Mouse (Mus musculus): Measurements from ENCODE around the gene Rbm48.
"Not testable (repeated sequence)": the region's sequence is repeated elsewhere in the genome, so short reads cannot be mapped to it uniquely, and the experiment has no call there.

Gene Rbm48

GRCm38 (mm10) chr5:3596399-3596766 lies at the start of gene Rbm48:
Gene Rbm48 (minus strand): TSS chr5:3596585.
- DNase-seq = peak; percentile 87 to 90

DNA sequence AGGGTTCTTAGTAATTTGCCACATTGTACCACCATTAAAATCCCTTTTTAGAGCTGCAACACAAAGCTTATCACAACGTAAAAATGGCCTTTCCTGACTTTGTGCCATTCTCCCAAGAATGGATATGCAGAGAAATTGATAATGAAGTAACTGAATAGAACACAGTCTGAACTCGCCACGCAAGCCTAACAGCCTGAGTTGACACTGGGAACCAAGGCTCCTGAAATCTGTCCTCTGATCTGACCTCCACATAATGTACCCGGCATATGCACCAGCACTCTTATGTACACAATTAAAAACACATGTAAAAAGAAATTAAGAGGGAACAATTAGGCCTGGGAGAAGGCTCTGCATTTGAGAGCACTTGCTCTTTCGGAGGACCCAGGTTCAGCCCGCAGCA lies 48.9 kb upstream of the Rbm48 start:
- DNase-seq = no peak

GRCm38 (mm10) chr5:3644621-3645020 lies 48.2 kb upstream of the Rbm48 start:
- DNase-seq = no peak

GRCm38 (mm10) chr5:3635286-3635685 lies 38.9 kb upstream of the Rbm48 start:
- no peak for DNase-seq

- DNase-seq = peak in 1 of 2 experiments; percentile 34
Observed at GRCm38 (mm10) chr5:3633951-3634350, 37.6 kb upstream of the Rbm48 start.

DNA sequence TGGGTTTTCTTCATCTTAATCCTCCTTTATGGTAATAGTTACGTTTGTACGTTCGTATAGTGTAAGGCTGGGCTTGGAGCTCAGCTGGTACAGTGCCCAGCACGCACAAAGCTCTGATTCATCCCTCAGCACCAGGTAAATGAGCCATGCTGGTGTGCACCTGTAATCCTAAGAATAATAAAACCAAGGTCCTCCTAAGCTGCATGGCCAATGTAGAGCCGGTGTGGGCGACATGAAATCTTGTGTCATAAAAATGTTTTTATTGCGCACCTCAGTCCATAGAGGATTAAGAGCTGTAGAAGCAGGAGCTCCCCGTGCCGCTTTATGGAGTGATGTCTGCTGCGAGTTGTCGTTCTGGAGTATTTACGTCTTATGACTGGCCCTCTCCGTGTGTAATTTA lies 36.9 kb upstream of the Rbm48 start:
- no peak for DNase-seq

DNA sequence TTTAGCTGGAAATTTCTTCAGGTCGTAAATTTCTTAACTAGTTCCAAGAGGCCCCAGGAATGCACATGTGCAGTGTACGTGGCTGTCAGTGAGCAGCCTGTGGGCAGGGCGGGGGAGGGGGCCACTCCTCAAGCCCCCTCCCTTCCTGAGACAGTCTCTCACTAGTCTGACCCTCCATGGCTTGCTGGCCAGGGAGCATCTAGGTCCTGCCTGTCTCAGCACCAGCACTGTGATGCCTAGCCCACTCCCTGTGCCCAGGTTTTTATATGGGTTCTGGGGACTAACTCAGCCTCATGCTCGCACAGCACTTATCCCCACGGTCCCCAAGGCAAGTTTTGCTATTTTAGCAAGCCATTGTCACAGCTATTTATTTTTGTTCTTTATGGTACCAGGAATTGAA lies 35.9 kb upstream of the Rbm48 start:
- no peak for DNase-seq

- DNase-seq = peak; percentile 28 to 59
Observed at GRCm38 (mm10) chr5:3631512-3632271, 35.3 kb upstream of the Rbm48 start.

GRCm38 (mm10) chr5:3630055-3630454 lies 33.7 kb upstream of the Rbm48 start:
- DNase-seq = no peak

GRCm38 (mm10) chr5:3620486-3620885 lies 24.1 kb upstream of the Rbm48 start:
- no peak for DNase-seq

DNA sequence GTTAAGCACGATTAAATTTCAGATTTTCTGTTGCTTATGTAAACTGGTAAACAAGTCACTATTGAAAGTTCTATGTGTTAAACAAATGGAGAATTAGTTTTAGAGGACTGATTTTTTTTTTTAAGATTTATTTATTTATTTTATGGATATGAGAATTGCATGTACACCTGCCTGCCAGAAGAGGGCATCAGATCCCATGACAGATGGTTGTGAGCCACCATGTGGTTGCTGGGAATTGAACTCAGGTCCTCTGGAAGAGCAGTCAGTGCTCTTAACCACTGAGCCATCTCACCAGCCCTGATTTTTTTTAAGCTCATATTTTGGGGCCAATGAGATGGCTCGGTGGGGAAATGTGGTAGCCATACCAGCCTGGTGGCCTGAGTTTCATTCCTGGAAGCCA lies 15.4 kb upstream of the Rbm48 start:
- DNase-seq = not testable (repeated sequence)

DNA sequence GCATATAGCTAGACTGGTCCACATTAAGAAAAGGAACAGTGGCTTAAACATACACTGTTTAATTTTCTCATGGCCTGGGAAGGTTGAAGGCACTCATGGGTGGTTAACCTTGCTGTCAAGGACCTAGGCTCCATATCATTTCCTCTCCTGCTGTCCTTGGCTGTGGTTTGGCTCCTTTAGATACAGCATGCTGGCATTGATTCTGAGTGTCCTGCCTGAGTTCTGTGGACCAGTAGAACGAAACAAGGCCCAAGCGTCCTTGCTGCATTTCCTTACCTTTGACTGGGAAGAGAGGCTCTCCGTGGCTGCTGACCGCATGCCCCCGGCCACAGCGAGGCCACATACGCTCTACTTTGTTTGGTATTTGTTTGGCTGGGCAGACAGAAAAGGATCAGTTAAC lies 12.9 kb upstream of the Rbm48 start:
- DNase-seq = no peak

DNA sequence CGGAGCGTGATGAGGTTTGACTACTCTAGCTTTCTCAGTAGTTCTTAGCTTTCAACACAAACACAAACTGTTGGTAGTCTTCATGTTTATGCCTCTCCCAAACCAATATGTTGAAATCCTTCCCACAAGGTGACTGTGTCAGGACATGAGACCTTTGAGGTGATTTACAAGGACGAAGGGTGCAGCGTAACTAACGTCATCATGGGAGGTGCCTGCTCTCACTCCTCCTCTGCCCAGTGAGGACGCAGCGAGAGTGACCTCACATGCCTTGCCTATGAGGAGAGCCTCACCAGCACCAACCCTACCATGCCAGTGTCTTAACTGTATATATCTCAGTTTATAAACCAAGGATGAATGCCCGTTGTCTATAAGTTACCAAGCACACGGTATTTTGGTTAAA lies 10.7 kb upstream of the Rbm48 start:
- no peak for DNase-seq

- DNase-seq = no peak
Observed at GRCm38 (mm10) chr5:3600790-3601189, 4.4 kb upstream of the Rbm48 start.

- peak in 1 of 2 experiments; percentile 42 for DNase-seq
Observed at GRCm38 (mm10) chr5:3600298-3600697, 3.9 kb upstream of the Rbm48 start.

DNA sequence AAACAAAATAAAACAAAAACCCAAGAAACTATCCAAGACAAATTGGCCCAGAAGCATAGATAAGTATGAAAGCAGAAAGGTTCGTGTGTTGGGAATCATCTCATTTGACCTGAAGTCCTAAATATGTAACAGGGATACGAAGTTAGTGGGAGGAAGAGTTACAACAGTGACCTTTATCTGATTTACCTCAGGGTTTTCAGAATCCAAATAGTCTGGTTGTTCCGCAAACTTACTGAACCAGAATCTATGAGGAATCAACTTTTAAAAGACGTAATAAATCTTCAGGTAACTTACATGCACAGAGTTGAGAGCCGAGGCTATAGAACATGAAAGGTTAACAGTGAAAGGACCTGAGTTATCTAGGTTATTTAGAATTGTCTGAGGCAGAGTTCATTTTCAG lies 2.4 kb upstream of the Rbm48 start:
- no peak for DNase-seq

- no peak for DNase-seq
Observed at GRCm38 (mm10) chr5:3597171-3597570, 786 bp upstream of the Rbm48 start.

DNA sequence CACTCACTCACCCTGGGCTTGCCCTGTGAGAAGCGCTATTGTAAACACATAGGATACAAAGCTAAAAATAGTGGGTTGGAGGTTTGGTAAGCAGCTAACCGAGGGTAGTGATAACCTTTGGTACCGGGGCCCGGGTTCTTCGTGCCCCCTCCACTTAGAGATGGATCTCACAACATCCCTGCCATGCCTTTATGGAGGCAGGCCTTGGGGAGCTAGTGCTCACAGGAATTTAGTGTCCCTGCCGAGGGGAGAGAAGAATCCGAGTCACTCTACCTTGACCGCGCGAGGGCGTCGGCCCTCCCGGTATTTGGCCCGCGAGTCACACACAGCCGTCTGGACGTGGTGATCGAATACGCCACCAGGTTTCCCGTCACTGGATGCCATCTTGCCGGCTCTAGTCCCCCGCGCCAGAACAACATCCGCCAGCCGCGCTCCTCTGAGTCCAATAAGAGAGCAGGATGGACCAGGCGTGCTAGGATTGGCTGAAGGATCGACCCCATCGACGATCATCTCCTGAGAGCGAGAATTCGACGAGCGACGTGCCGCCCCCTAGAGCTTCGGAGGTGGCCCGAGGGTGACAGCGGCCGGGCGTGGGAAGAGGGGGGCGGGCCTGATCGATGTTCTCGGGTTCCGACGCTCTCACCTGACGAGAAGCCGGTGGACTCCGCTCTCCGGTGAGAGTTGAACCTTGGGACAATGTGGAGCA lies 539 bp downstream of the Rbm48 start, which contains the start of gene Pex1:
Gene Pex1 (plus strand): TSS at position 374 of the 706 bp plus-strand sequence.
- DNase-seq = peak; percentile 96 to 98

- no peak for DNase-seq
Observed at GRCm38 (mm10) chr5:3579066-3579465, 17.3 kb downstream of the Rbm48 start.

- DNase-seq = no peak
Observed at GRCm38 (mm10) chr5:3577939-3578338, 18.4 kb downstream of the Rbm48 start.

GRCm38 (mm10) chr5:3574825-3575224 lies 21.6 kb downstream of the Rbm48 start:
- DNase-seq = no peak

- DNase-seq = no peak
Observed at GRCm38 (mm10) chr5:3571266-3571665, 25.1 kb downstream of the Rbm48 start, which contains the start of gene 1700109H08Rik. Gene 1700109H08Rik (plus strand): TSS chr5:3571566.

- DNase-seq = peak; percentile 19 to 22
Observed at GRCm38 (mm10) chr5:3554198-3554597, 42.2 kb downstream of the Rbm48 start.

GRCm38 (mm10) chr5:3551481-3551880 lies 44.9 kb downstream of the Rbm48 start:
- no peak for DNase-seq

Measured in kidney, postnatal 36 days (tissue).